Mouse (Mus musculus) stomach, embryonic 15.5 days (tissue): ENCODE data around the gene Elf4. TPM values are rescaled to one million over a fixed set of nuclear protein-coding genes. Genes with fewer than 3 reads are reported as not detected.
A peak's percentile ranks its signal among the peaks of the same experiment; 100 is the strongest.

ENCODE experiments used
- ATAC-seq: fragments of 200-750 bp; cut with Nextera tagmentation; 2 replicates; pipeline ENCODE4 v1.8.0; 2017; ENCODE audit warnings: low read depth, moderate number of reproducible peaks, moderate TSS enrichment; ENCODE audit not compliant: insufficient read depth, low FRiP score
- H3K27ac ChIP-seq: fragments of 300-500 bp; sonication (generic); 2 replicates; pipeline ENCODE4 v1.5.1; 2015; ENCODE audit warnings: mild to moderate bottlenecking, inconsistent platforms
- H3K27me3 ChIP-seq: fragments of 300-500 bp; sonication (generic); replicated peaks from 2 replicates; pipeline ENCODE4 v1.6.1; 2015; ENCODE audit warnings: inconsistent platforms
- H3K36me3 ChIP-seq: fragments of 300-500 bp; sonication (generic); 2 replicates; pipeline ENCODE4 v1.6.1; 2015; ENCODE audit warnings: inconsistent platforms
- H3K4me1 ChIP-seq: fragments of 300-500 bp; sonication (generic); 2 replicates; pipeline ENCODE4 v1.6.1; 2015; ENCODE audit warnings: inconsistent platforms
- H3K4me2 ChIP-seq: fragments of 300-500 bp; sonication (generic); 2 replicates; pipeline ENCODE4 v1.6.1; 2015; ENCODE audit warnings: mild to moderate bottlenecking, inconsistent platforms
- H3K4me3 ChIP-seq: fragments of 300-500 bp; sonication (generic); replicated peaks from 2 replicates; pipeline ENCODE4 v1.5.1; 2015; ENCODE audit warnings: inconsistent platforms
- H3K9ac ChIP-seq: fragments of 300-500 bp; sonication (generic); 2 replicates; pipeline ENCODE4 v1.6.1; 2015; ENCODE audit warnings: inconsistent platforms
- H3K9me3 ChIP-seq: fragments of 300-500 bp; sonication (generic); 2 replicates; pipeline ENCODE4 v1.6.1; 2016; ENCODE audit warnings: inconsistent platforms
- WGBS: fragments of 180-500 bp; shearing (Covaris S2); methylation state at CpG from one replicate; pipeline ENCODE4 v1.1.7; 2015; 5-methylcytosine and 5-hydroxymethylcytosine counted together
- polyA plus RNA-seq: library from polyadenylated mRNA; unstranded; fragments of >200 nt; fragmentation: Nextera tagmentation; extraction: Ambion mirVana; gene quantifications from 2 replicates; pipeline ENCODE4 v1.2.1, GENCODE M21; 2015

Elf4 gene
- polyA plus RNA-seq, 1 experiment from 2014 or later: 9.2 TPM

DNA sequence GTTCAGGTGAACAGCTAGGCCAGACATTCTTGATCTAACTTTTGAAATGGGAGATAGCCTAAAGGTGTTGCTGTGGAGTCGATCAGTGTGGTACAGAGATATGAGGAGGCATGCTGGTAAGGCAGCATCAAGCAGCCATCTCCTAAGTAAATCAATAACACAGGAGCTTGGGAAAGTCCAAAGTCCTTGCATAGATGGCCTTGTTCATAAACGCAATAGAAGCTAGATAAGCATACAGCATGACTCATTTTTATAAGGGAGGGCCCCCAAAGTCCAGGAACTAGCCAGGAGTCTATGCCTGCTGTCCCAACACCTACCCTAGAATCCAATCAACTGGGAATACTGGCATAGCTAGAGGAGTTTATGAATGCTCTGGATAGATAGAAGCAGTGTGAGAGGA lies 44.5 kb downstream of the Elf4 start:
- H3K36me3 ChIP-seq: no peaks in the 10 kb centered on the region
- 70% methylated on average over 2 of the region's 2 CpGs for WGBS

DNA sequence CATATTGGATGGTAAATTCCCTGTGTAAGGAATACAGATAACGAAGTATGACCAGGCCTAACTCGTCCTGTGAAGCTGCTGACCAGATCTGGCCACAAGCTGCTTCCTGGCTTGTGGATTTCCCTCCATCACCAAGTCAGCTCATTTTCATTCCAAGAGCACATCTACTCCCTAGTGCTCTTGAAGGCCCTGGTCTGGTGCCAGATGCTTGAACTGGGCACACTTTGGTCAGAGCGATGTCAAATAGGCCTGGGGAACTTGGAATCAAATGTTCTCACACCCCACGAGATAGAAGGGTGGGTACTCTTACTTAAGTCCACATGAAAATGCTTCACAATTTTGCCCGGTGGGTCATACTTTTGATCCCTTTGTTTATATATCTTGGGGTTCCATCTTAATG lies 48.6 kb downstream of the Elf4 start:
- 75% methylated on average over 5 of the region's 5 CpGs for WGBS
- Histone ChIP-seq H3K4me2 (no peak overlapping the region), H3K27me3 (no peaks in the 10 kb centered on the region), H3K9ac (no peak overlapping the region), H3K9me3 (no peaks in the 10 kb centered on the region), H3K4me3 (no peak overlapping the region), H3K4me1 (no peaks in the 10 kb centered on the region), H3K36me3 (no peaks in the 10 kb centered on the region), H3K27ac (no peak overlapping the region)
- no peak for ATAC-seq

More for the DNA sequence above, 44.5 kb downstream of the Elf4 start:
- H3K9ac ChIP-seq: no peak overlapping the region
- peak; percentile 73; the same call in 1 of the 2 replicates for ATAC-seq
- no peak overlapping the region for H3K4me3 ChIP-seq
- H3K27me3 ChIP-seq: no peaks in the 10 kb centered on the region
- no peaks in the 10 kb centered on the region for H3K4me1 ChIP-seq
- H3K4me2 ChIP-seq: no peak overlapping the region
- H3K27ac ChIP-seq: peak overlapping the region; percentile 44; the same call in 1 of the 2 replicates
- no peaks in the 10 kb centered on the region for H3K9me3 ChIP-seq

DNA sequence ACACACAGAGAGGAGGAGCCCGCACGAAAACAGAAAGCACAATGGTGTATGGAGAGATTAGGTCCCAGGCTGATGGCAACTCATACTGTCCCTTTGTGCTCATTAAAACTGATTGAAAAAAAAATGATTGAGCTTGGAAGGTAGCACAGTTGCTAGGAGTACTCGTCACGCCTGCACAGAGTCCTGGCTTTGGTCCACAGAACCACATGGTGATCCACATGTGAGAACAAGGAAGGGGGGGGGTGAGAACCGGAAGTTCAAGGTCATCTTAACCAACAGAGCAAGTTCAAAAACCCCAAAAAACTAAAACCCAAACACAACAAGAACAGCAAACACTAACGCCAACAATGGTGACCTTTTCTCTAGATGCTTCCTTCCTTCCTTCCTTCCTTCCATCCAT lies 50.3 kb downstream of the Elf4 start:
- no peak for ATAC-seq
- WGBS: 80% methylated on average over 6 of the region's 6 CpGs
- no peaks in the 10 kb centered on the region for H3K36me3 ChIP-seq

GRCm38 (mm10) chrX:48410388-48410776 lies 52.5 kb downstream of the Elf4 start:
- no peak overlapping the region for H3K9ac ChIP-seq
- WGBS: 25% methylated on average over 7 of the region's 7 CpGs
- H3K27me3 ChIP-seq: no peaks in the 10 kb centered on the region
- no peak for ATAC-seq
- no peaks in the 10 kb centered on the region for H3K4me1 ChIP-seq
- H3K36me3 ChIP-seq: no peaks in the 10 kb centered on the region
- no peaks in the 10 kb centered on the region for H3K9me3 ChIP-seq
- peak overlapping the region; percentile 51; the same call in 1 of the 2 replicates for H3K4me3 ChIP-seq
- no peak overlapping the region for H3K27ac ChIP-seq
- H3K4me2 ChIP-seq: peak overlapping the region; percentile 56; the same call in 1 of the 2 replicates

More for the DNA sequence above, 50.3 kb downstream of the Elf4 start:
- no peak overlapping the region for H3K4me2 ChIP-seq
- H3K27me3 ChIP-seq: no peaks in the 10 kb centered on the region
- H3K27ac ChIP-seq: no peak overlapping the region
- no peak overlapping the region for H3K9ac ChIP-seq
- no peaks in the 10 kb centered on the region for H3K9me3 ChIP-seq
- no peak overlapping the region for H3K4me3 ChIP-seq
- H3K4me1 ChIP-seq: no peaks in the 10 kb centered on the region

GRCm38 (mm10) chrX:48409611-48410387 lies 53.1 kb downstream of the Elf4 start:
- H3K27me3 ChIP-seq: no peaks in the 10 kb centered on the region
- peak overlapping the region; percentile 56 for H3K4me2 ChIP-seq
- no peaks in the 10 kb centered on the region for H3K4me1 ChIP-seq
- peak overlapping the region; percentile 21; the same call in 1 of the 2 replicates for H3K27ac ChIP-seq
- WGBS: 18% methylated on average over 36 of the region's 36 CpGs
- H3K9ac ChIP-seq: 0 out of 2 replicates have a peak overlapping the region, but pooled peaks have one; percentile 9
- peak; percentile 81 for ATAC-seq
- no peaks in the 10 kb centered on the region for H3K9me3 ChIP-seq
- H3K4me3 ChIP-seq: peak overlapping the region; percentile 51
- no peaks in the 10 kb centered on the region for H3K36me3 ChIP-seq

GRCm38 (mm10) chrX:48405141-48405540 lies 57.8 kb downstream of the Elf4 start:
- no peak overlapping the region for H3K4me3 ChIP-seq
- WGBS: 28% methylated on average over 3 of the region's 3 CpGs

DNA sequence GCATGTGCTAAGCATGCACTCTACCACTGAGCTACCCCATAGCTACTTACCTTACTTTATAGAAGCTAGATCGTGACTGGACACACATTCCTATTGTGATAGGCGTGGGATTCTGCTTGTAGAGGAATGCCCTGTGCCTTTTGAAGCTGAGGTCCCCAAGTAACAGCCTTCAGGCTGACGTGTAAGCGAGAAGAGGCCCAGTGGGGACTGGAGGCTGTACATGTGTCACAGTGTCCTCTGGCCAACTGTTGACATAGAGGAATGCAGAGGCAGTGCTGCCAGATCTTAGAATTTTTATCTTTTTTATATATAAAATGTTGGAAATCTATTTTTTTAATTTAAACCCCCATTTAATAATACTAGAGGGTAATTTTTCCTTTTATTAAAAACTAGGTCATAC lies 62.9 kb downstream of the Elf4 start:
- no peaks in the 10 kb centered on the region for H3K27me3 ChIP-seq
- H3K9ac ChIP-seq: no peak overlapping the region
- no peak overlapping the region for H3K4me2 ChIP-seq
- no peak overlapping the region for H3K27ac ChIP-seq
- H3K4me3 ChIP-seq: no peak overlapping the region
- ATAC-seq: no peak
- no peaks in the 10 kb centered on the region for H3K9me3 ChIP-seq
- no peaks in the 10 kb centered on the region for H3K4me1 ChIP-seq
- WGBS: 74% methylated on average over 4 of the region's 4 CpGs
- peaks cover 15% of the 10 kb centered on the region for H3K36me3 ChIP-seq

More at GRCm38 (mm10) chrX:48405141-48405540, 57.8 kb downstream of the Elf4 start:
- H3K27me3 ChIP-seq: no peaks in the 10 kb centered on the region
- no peak overlapping the region for H3K4me2 ChIP-seq
- H3K4me1 ChIP-seq: no peaks in the 10 kb centered on the region
- no peak overlapping the region for H3K9ac ChIP-seq
- H3K9me3 ChIP-seq: no peaks in the 10 kb centered on the region
- ATAC-seq: no peak
- H3K27ac ChIP-seq: no peak overlapping the region
- H3K36me3 ChIP-seq: peaks cover 12% of the 10 kb centered on the region

- H3K9ac ChIP-seq: no peak overlapping the region
- H3K27me3 ChIP-seq: no peaks in the 10 kb centered on the region
- H3K4me2 ChIP-seq: no peak overlapping the region
- H3K36me3 ChIP-seq: peaks cover 8% of the 10 kb centered on the region; the same call in 1 of the 2 replicates
- ATAC-seq: no peak
- no peak overlapping the region for H3K4me3 ChIP-seq
- 88% methylated on average over 6 of the region's 6 CpGs for WGBS
- H3K27ac ChIP-seq: no peak overlapping the region
- no peaks in the 10 kb centered on the region for H3K4me1 ChIP-seq
- H3K9me3 ChIP-seq: no peaks in the 10 kb centered on the region
These were observed 73.6 kb downstream of the Elf4 start for GRCm38 (mm10) chrX:48389380-48389779.

DNA sequence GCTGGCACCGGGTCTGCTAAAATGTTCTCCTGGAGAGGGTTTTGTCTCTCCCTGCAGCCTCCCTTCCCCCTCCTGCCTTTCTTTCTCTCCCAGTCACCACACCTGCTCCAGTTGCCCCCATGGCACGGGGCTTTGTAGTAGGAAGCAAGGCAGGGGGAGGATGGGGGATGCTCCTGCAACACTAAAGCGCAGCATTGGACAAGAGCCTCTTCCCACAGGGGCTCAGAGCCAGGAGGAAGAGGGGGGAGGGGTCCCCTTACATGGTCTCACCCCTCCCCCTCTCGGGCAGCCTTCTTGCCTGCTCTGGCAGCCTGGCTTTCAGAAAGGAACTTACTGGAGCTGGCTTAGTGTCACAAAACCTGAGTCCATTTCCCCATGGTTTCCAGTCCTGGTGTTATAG lies 77.0 kb downstream of the Elf4 start:
- Histone ChIP-seq H3K4me3 (no peak overlapping the region), H3K4me2 (no peak overlapping the region), H3K27ac (no peak overlapping the region), H3K9ac (no peak overlapping the region), H3K9me3 (no peaks in the 10 kb centered on the region), H3K36me3 (peaks cover 10% of the 10 kb centered on the region; the same call in 1 of the 2 replicates), H3K4me1 (no peaks in the 10 kb centered on the region), H3K27me3 (no peaks in the 10 kb centered on the region)
- no peak for ATAC-seq
- 63% methylated on average over 4 of the region's 4 CpGs for WGBS

- H3K27me3 ChIP-seq: no peaks in the 10 kb centered on the region
- ATAC-seq: no peak
- peaks cover 13% of the 10 kb centered on the region; the same call in 1 of the 2 replicates for H3K36me3 ChIP-seq
- H3K27ac ChIP-seq: no peak overlapping the region
- 43% methylated on average over 7 of the region's 7 CpGs for WGBS
- H3K9me3 ChIP-seq: no peaks in the 10 kb centered on the region
- no peak overlapping the region for H3K4me2 ChIP-seq
- no peak overlapping the region for H3K4me3 ChIP-seq
- H3K9ac ChIP-seq: no peak overlapping the region
- H3K4me1 ChIP-seq: no peaks in the 10 kb centered on the region
These were observed 79.3 kb downstream of the Elf4 start for GRCm38 (mm10) chrX:48383643-48384042.

DNA sequence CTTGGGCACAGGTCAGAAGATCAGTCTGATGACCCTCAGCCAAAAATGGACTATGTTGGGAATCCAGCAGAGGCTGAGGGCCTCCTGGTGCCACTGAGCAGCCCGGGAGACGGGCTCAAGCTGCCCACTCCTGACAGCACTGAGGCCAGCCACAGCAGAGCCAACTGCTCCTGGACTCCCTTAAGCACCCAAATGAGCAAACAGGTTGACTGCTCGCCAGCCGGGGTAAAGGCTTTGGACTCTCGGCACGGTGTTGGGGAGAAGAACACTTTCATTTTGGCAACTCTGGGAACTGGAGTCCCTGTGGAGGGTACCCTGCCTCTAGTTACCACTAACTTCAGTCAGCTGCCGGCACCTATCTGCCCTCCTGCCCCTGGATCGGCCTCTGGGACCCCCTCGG lies 95.1 kb downstream of the Elf4 start:
- 91% methylated on average over 9 of the region's 9 CpGs for WGBS
- ATAC-seq: no peak
- no peak overlapping the region for H3K4me3 ChIP-seq
- no peak overlapping the region for H3K9ac ChIP-seq
- H3K4me1 ChIP-seq: 0 out of 2 replicates have a peak, but pooled peaks cover 2% of the 10 kb centered on the region
- no peaks in the 10 kb centered on the region for H3K27me3 ChIP-seq
- no peak overlapping the region for H3K4me2 ChIP-seq
- H3K27ac ChIP-seq: no peak overlapping the region
- H3K36me3 ChIP-seq: no peaks in the 10 kb centered on the region
- H3K9me3 ChIP-seq: no peaks in the 10 kb centered on the region

- Histone ChIP-seq H3K9me3 (no peaks in the 10 kb centered on the region), H3K36me3 (no peaks in the 10 kb centered on the region), H3K4me3 (no peak overlapping the region), H3K9ac (no peak overlapping the region), H3K27ac (no peak overlapping the region), H3K4me1 (0 out of 2 replicates have a peak, but pooled peaks cover 2% of the 10 kb centered on the region), H3K27me3 (no peaks in the 10 kb centered on the region), H3K4me2 (0 out of 2 replicates have a peak overlapping the region, but pooled peaks have one; percentile 8)
- no peak for ATAC-seq
- WGBS: 48% methylated on average over 15 of the region's 15 CpGs
These were observed 96.9 kb downstream of the Elf4 start for GRCm38 (mm10) chrX:48365836-48366577.
